Mouse (Mus musculus) heart, embryonic 11.5 days (tissue): ENCODE results near the gene Kif2b. TPM values are rescaled to one million over a fixed set of nuclear protein-coding genes. Genes with fewer than 3 reads are reported as not detected.

Experiments used
- ATAC-seq: fragments of 200-750 bp; cut with Nextera tagmentation; replicated peaks from 2 replicates; pipeline ENCODE4 v1.8.0; 2017; ENCODE audit warnings: moderate library complexity; ENCODE audit not compliant: insufficient number of reproducible peaks, low FRiP score, low TSS enrichment
- H3K27ac ChIP-seq: fragments of 300-500 bp; sonication (generic); 2 replicates; pipeline ENCODE4 v1.5.1; 2014; ENCODE audit warnings: mild to moderate bottlenecking, low read depth, low read length
- H3K27me3 ChIP-seq: fragments of 300-500 bp; sonication (generic); 2 replicates; pipeline ENCODE4 v1.6.1; 2014; ENCODE audit warnings: mild to moderate bottlenecking, low read length, mixed read lengths; ENCODE audit not compliant: control insufficient read depth, insufficient read depth
- H3K36me3 ChIP-seq: fragments of 300-500 bp; sonication (generic); 2 replicates; pipeline ENCODE4 v1.6.1; 2014; ENCODE audit warnings: mild to moderate bottlenecking, low read length, moderate library complexity, mixed read lengths; ENCODE audit not compliant: control insufficient read depth, insufficient read depth
- H3K4me1 ChIP-seq: fragments of 300-500 bp; sonication (generic); 2 replicates; pipeline ENCODE4 v1.6.1; 2014; ENCODE audit warnings: low read length; ENCODE audit not compliant: control insufficient read depth, insufficient read depth
- H3K4me2 ChIP-seq: fragments of 300-500 bp; sonication (generic); 2 replicates; pipeline ENCODE4 v1.6.1; 2014; ENCODE audit warnings: mild to moderate bottlenecking, moderate library complexity
- H3K4me3 ChIP-seq: fragments of 300-500 bp; sonication (generic); 2 replicates; pipeline ENCODE4 v1.5.1; 2014; ENCODE audit warnings: low read depth, low read length
- H3K9ac ChIP-seq: fragments of 300-500 bp; sonication (generic); 2 replicates; pipeline ENCODE4 v1.6.1; 2014; ENCODE audit warnings: mild to moderate bottlenecking, low read depth, low read length, moderate library complexity
- H3K9me3 ChIP-seq: fragments of 300-500 bp; sonication (generic); replicated peaks from 2 replicates; pipeline ENCODE4 v1.6.1; 2016; ENCODE audit warnings: low read length; ENCODE audit not compliant: control insufficient read depth
- WGBS: fragments of 180-500 bp; shearing (Covaris S2); extraction: QIAGEN DNeasy Blood & Tissue Kit; methylation state at CpG from one replicate; pipeline ENCODE4 v1.1.7; 2014; ENCODE audit not compliant: insufficient replicate concordance; 5-methylcytosine and 5-hydroxymethylcytosine counted together
- polyA plus RNA-seq: library from polyadenylated mRNA; unstranded; fragments of >200 nt; fragmentation: Nextera tagmentation; extraction: Ambion mirVana; gene quantifications from 2 replicates; pipeline ENCODE4 v1.2.1, GENCODE M21; 2014

Gene Kif2b
- not detected in 2 replicates for polyA plus RNA-seq

DNA sequence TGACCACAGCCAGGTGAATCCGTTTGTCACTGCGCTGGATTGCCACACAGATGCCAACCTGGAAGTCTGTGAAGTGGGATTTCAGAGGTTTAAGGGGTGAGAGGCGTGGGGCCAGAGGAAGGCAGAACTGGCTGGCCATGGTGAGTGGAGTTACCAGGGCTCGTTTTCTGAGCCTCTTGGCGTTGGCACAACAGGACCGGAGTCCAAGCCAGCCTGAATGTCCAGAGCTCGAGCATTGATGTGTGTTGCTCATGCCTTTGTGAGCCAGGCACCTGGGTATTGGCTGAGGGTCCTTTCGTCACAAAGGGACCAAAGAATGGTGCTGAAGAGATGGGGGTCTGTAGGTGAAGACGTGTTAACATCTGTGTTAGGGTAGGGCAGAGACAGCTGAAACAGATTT is at the start of gene Kif2b:
Gene Kif2b, minus strand, starts transcription at position 242 of the 400 bp plus-strand sequence.
- H3K27me3 ChIP-seq: no peaks in the 10 kb centered on the region
- no peaks in the 10 kb centered on the region for H3K36me3 ChIP-seq
- no peak within 1 kb of the TSS for H3K9ac ChIP-seq
- no peaks in the 10 kb centered on the region for H3K9me3 ChIP-seq
- 76% methylated on average over 9 of the region's 9 CpGs for WGBS
- no peak for ATAC-seq
- H3K4me1 ChIP-seq: no peaks in the 10 kb centered on the region
- H3K4me2 ChIP-seq: no peak within 1 kb of the TSS
- no peak within 1 kb of the TSS for H3K27ac ChIP-seq
- no peak within 1 kb of the TSS for H3K4me3 ChIP-seq

DNA sequence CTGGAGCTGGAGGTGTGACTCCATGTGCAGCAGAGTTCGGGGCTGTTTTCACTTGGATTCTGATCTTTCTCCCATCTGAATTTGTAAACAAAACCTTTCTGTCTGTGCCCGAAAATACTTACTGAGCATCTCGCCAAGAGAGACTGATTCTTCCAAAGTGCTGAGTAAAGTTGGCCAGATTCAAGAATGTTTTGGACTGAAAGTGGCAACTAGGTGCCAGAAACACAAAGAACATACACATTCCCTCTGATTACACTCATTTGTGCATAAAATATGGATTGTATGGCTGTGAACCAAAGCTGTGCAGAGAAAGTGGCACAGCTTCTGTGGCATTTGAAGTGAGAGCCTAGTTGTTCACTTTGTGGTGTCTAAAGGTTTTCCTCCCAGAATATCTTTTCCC is 15.7 kb upstream of the Kif2b start:
- no peak for ATAC-seq
- Histone ChIP-seq H3K4me2 (no peak overlapping the region), H3K27ac (no peak overlapping the region), H3K9me3 (no peaks in the 10 kb centered on the region), H3K9ac (no peak overlapping the region), H3K36me3 (no peaks in the 10 kb centered on the region), H3K27me3 (no peaks in the 10 kb centered on the region), H3K4me3 (no peak overlapping the region), H3K4me1 (no peaks in the 10 kb centered on the region)
- 62% methylated on average over 3 of the region's 3 CpGs for WGBS

DNA sequence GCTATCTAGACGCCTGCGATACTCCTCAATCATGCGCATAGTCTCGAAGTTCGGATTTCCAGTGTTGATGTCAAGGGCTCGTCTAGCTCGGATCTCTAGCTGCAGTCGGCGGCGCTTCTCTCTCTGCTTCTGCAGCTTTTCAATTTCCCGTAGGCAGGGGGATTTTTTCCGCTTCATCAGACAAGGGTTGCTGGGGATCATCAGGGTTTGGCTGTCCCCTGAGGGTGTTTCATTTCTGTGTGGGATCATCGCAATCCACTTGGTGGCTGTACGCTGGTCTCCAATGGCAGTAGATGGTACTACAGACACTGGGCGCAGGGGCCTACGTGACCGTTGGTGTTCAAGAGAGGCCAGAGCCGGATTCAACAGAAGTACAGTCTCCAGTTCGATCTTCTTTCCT is 502 bp downstream of the Kif2b start:
- 90% methylated on average over 19 of the region's 19 CpGs for WGBS
- Histone ChIP-seq H3K27me3 (no peaks in the 10 kb centered on the region), H3K9ac (no peak overlapping the region), H3K36me3 (no peaks in the 10 kb centered on the region), H3K4me1 (no peaks in the 10 kb centered on the region), H3K4me2 (no peak overlapping the region), H3K9me3 (no peaks in the 10 kb centered on the region), H3K4me3 (no peak overlapping the region), H3K27ac (no peak overlapping the region)
- ATAC-seq: no peak

DNA sequence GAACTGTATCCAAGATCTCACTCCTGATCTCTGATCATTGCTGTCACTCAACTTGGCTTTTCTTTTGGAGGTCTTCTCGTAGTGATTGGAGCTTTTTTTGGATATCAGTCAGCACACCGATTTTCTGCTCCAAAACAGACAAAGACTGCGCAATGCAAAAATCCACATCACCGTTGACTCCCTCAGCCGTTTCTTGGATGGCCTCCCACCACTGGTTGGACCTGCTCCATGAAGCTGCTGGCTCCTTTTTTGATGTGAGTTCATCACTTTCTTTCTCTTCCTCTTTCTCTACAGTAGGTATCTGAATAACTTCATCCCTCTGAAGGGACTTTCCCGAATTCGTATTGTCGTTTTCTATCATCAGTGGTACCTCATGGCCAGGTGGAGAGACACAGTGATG is 2.0 kb downstream of the Kif2b start:
- no peak overlapping the region for H3K4me2 ChIP-seq
- no peak for ATAC-seq
- H3K9me3 ChIP-seq: no peaks in the 10 kb centered on the region
- no peaks in the 10 kb centered on the region for H3K4me1 ChIP-seq
- 87% methylated on average over 8 of the region's 8 CpGs for WGBS
- no peak overlapping the region for H3K9ac ChIP-seq
- no peaks in the 10 kb centered on the region for H3K36me3 ChIP-seq
- H3K27ac ChIP-seq: no peak overlapping the region
- H3K27me3 ChIP-seq: no peaks in the 10 kb centered on the region
- no peak overlapping the region for H3K4me3 ChIP-seq

DNA sequence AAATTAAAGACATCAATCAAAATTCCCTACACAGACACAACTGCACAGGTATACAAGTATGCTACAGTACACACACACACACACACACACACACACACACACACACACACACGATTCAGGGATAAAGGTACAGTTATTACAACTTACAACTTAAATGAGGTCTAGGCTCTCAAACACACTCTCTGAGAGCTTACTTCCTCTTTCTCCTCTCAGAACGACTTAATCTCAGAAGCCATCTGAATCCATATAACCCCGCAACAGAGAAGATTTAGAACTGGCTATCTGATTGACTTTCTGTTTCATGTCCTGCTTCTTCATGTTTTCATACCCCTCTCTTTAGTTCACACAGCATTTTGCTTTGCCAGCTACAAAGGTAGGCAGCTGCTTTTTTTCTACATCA is 2.9 kb downstream of the Kif2b start:
- H3K9ac ChIP-seq: no peak overlapping the region
- H3K27me3 ChIP-seq: no peaks in the 10 kb centered on the region
- H3K9me3 ChIP-seq: no peaks in the 10 kb centered on the region
- no peaks in the 10 kb centered on the region for H3K4me1 ChIP-seq
- WGBS: 70% methylated on average over 3 of the region's 3 CpGs
- H3K36me3 ChIP-seq: no peaks in the 10 kb centered on the region
- H3K4me3 ChIP-seq: no peak overlapping the region
- H3K4me2 ChIP-seq: no peak overlapping the region
- ATAC-seq: no peak
- no peak overlapping the region for H3K27ac ChIP-seq

DNA sequence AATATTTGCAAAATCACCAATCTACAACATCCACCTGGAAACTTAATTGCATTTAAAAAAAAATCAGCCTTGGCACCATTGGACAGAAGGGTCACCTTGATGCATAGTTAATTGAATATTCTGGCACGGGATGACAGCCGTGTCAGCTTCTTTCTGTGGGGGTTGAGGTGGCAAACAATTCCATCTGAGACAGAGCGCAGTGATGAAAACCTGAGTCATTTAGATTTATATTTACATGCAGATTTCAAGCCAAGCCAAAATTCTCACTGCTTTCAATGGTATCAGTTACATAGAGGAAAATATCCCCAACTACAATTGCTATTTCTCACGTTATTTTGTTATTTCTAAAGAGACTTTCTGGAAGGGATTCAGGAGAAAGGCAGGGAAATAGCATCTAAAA is 46.6 kb downstream of the Kif2b start:
- Histone ChIP-seq H3K4me3 (no peak overlapping the region), H3K9me3 (no peaks in the 10 kb centered on the region), H3K27ac (no peak overlapping the region), H3K9ac (no peak overlapping the region), H3K4me2 (no peak overlapping the region), H3K36me3 (no peaks in the 10 kb centered on the region), H3K4me1 (no peaks in the 10 kb centered on the region), H3K27me3 (no peaks in the 10 kb centered on the region)
- no peak for ATAC-seq
- 83% methylated on average over 4 of the region's 4 CpGs for WGBS
